Mouse (Mus musculus): Measurements from ENCODE around the gene Sin3b.
A peak's percentile ranks its signal among the peaks of the same experiment; 100 is the strongest.

Gene Sin3b

DNA sequence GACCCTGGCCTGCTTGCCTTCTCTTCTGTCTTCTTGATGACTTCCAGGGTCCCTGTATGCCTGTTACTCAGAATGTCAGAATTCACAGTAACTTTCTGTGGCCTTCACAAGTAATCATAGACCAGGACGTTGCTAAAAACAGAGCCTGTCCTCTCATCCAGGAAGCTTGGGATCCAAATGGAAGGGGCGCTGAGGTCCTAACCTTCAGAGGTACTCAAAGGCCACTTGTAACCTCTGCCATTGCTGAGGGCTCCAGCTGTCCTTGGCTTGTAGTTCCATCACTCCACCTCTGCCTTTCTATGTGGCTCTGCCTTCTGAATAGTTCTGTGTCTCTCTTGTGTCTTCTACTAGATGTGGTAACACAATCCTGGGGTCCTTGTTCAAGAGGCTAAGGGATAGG, 30.7 kb downstream of the Sin3b start:
- peak in 1 of 2 experiments; percentile 0 for DNase-seq (ENCODE audit: low spot score in 2 of 2)

DNA sequence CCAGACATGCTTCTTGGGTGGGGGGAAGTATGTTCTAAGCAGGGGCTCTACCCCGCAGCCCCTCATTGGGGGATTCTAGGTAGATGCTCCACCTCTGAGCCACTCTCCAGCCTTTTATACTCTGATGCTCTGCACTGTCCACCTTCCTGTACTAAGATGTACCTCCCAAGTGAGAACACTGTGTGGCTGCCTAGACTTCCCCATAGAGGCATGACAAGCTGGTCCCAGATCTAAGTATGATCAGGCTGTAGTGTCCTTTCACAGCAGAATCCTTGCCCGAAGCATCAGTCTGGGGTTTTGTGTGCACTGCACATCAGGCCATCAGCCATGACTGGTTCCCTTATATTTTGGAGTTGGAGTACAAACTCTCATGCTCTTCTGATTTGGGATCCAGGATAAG, 32.9 kb downstream of the Sin3b start:
- peak in 1 of 2 experiments; percentile 0 for DNase-seq (ENCODE audit: low spot score in 2 of 2)

DNA sequence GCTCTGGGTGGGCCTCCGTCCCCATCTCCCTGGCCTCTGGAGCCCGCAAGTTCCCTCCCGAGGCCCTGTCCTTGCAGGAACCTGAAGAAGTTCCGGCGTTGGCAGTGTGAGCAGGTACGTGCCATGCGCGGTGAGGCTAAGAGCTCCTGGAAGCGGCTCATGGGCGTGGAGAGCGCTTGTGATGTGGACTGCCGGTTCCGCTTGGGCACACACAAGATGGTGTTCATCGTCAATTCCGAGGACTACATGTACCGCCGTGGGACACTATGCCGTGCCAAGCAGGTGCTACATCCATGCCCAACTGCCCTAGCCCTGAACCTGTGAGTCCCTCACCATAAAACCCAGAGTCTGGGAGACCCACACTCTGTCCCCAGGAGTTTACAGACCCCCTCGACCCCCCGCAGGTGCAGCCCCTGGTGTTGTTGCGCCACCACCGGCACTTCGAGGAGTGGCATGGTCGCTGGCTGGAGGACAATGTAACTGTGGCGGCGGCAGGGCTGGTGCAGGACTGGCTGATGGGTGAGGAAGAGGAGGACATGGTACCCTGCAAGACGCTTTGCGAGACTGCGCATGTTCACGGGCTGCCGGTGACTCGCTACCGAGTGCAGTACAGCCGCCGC, 33.8 kb downstream of the Sin3b start:
- DNase-seq (ENCODE audit: low spot score in 2 of 2), result peak in 1 of 2 experiments; percentile 1

- DNase-seq (ENCODE audit: low spot score in 2 of 2), result peak in 1 of 2 experiments; percentile 1
These were observed 34.5 kb downstream of the Sin3b start for GRCm38 (mm10) chr8:72757426-72758195.

- peak in 1 of 2 experiments; percentile 0 for DNase-seq (ENCODE audit: low spot score in 2 of 2)
These were observed 35.2 kb downstream of the Sin3b start for GRCm38 (mm10) chr8:72758310-72758709.

GRCm38 (mm10) chr8:72760216-72760615, 37.1 kb downstream of the Sin3b start:
- no peak for DNase-seq (ENCODE audit: low spot score in 2 of 2)

- peak in 1 of 2 experiments; percentile 0 for DNase-seq (ENCODE audit: low spot score in 2 of 2)
These were observed 38.4 kb downstream of the Sin3b start, which contains the start of gene F2rl3 for GRCm38 (mm10) chr8:72761322-72762051. Gene F2rl3, plus strand, starts transcription at chr8:72761880.

- DNase-seq (ENCODE audit: low spot score in 2 of 2), result peak in 1 of 2 experiments; percentile 1
These were observed 39.2 kb downstream of the Sin3b start for GRCm38 (mm10) chr8:72762306-72762705.

- no peak for DNase-seq (ENCODE audit: low spot score in 2 of 2)
These were observed 42.6 kb downstream of the Sin3b start for GRCm38 (mm10) chr8:72765696-72766095.

DNA sequence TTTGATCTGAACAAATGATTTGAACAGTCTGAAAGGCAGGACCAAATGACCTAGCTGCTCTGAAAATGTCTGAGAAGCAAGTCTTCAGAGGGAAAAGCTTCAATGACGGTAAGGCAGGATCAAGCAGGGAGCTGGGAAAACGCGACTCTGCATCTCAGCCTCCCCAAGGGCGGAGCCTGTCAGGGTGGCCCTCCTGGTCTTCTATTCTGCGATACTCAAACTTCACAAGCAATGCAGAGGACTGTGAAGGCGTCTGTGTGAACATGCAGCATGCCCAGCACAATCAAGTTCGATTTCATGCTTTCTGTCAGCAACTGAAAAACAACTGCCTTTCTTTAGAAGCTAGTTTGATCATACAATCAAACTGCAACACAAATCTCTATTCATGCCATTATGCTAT, 43.7 kb downstream of the Sin3b start:
- no peak for DNase-seq (ENCODE audit: low spot score in 2 of 2)

GRCm38 (mm10) chr8:72777797-72778196, 54.7 kb downstream of the Sin3b start:
- DNase-seq (ENCODE audit: low spot score in 2 of 2), result no peak

DNA sequence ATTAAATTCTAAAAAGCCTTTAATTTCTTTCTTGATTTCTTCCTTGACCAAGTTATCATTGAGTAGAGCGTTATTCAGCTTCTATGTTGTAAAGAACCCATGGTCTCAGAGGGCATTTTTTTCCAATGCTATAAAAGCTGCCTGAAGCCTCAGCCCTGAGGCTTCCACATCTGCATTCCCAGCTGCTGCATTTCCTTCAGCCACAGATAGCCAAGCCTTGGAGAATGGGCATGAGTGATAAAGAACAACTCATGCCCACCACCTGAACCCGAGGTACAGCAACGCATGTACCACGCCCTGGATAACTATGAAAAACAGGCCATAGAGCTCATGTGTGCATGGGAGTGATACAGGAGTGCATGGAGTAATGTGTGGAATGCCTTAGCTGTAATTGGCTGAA, 57.6 kb downstream of the Sin3b start:
- no peak for DNase-seq (ENCODE audit: low spot score in 2 of 2)

GRCm38 (mm10) chr8:72801583-72801982, 78.5 kb downstream of the Sin3b start:
- DNase-seq (ENCODE audit: low spot score in 2 of 2), result no peak

Data from cerebellum, postnatal 4 days (tissue).